8 mouse cellular contexts compared by ENCODE assay signal in the genomic region with DNA sequence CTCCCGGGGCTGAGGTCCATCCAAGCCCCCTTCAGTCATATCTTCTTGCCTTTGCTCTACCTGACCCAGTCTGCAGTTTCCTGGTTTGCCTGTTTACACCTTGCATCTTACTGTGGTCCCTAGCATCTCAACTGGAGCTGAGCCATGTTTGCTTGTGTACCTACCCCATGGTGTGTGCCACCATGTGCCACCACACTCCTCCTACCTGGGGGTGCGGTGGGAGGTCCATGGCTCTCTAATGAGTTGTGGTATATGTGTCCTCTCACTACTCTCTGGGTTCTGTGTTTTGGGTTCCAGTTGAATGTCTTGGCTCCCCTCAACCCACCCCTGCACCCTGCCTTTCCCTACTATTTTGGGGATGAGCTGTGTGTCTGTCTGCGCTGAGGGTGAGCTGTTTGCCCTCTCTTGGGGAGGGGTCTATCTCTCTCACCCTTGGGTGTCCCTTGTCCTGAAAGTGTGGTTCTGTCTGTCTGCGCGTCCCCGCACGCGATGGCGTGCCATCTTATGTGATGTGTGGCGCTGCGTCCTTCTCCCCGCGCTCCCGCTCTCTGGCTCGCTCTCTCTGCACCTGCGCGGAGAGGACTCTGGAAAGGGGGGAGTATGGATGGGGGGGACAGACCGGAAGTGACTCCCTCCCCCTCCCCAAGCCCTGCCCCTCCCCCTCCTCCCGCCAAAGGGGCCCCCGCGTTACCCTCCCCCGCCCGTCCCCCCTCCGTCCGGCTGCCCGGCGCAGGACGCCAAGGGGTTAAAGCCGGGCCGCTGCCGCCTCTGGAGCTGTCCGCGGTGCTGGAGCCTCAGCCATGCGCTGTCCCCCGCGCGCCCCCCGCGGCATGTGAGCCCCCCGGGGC. TPM values are rescaled to one million over a fixed set of nuclear protein-coding genes. Genes with fewer than 3 reads are reported as not detected.
A peak's percentile ranks its signal among the peaks of the same experiment; 100 is the strongest.
DNase-seq lines count a peak whose midpoint lies in the region; ATAC-seq and TF ChIP-seq lines count a peak whose summit lies in the region.

No protein-coding gene starts in this region.

- 0 out of 2 replicates have a peak, but pooled peaks have one; percentile 52 for ATAC-seq in intestine, embryonic 14.5 days (replicated peaks; ENCODE audit: low FRiP score, low TSS enrichment, low read depth)
- peak; percentile 69 for ATAC-seq in neural tube, embryonic 12.5 days (ENCODE audit: low FRiP score, low read depth)

- H3K4me3 ChIP-seq in intestine, embryonic 14.5 days (ENCODE audit: low read depth, low read length) = peak overlapping the region; percentile 31
- H3K4me3 ChIP-seq in neural tube, embryonic 12.5 days = peak overlapping the region; percentile 59
- H3K4me3 ChIP-seq in thymus, adult 2 months (ENCODE audit: control insufficient read depth, insufficient read depth, low read length) = no peak overlapping the region

- DNase-seq in layer of hippocampus, adult 11-12 months (ENCODE audit: low spot score) = peak; percentile 37
- no peak for DNase-seq in layer of hippocampus, postnatal 36 days
- DNase-seq in cerebellum, adult 18-20 months = peak; percentile 79 to 80
- peak; percentile 63 for DNase-seq in embryo, embryonic 9.5 days (ENCODE audit: extremely low spot score)
- no peak for DNase-seq in intestine, embryonic 14.5 days (ENCODE audit: low spot score)
- no peak for DNase-seq in thymus, adult 2 months
- DNase-seq in left cerebral cortex, adult 9 months (ENCODE audit: low spot score in 2 of 2) = no peak

- H3K9me3 ChIP-seq in intestine, embryonic 14.5 days (ENCODE audit: control insufficient read depth, low read length) = no peaks in the 10 kb centered on the region
- no peaks in the 10 kb centered on the region for H3K9me3 ChIP-seq in neural tube, embryonic 12.5 days

- WGBS in intestine, embryonic 14.5 days = 3% methylated on average over 28 of the region's 40 CpGs
- WGBS in neural tube, embryonic 12.5 days = 5% methylated on average over 30 of the region's 40 CpGs
- WGBS in thymus, adult 2 months = 8% methylated on average over 38 of the region's 40 CpGs

- H3K4me1 ChIP-seq in intestine, embryonic 14.5 days (replicated peaks; ENCODE audit: control insufficient read depth, insufficient read depth, low read length) = no peaks in the 10 kb centered on the region; the same call in 1 of the 2 replicates
- H3K4me1 ChIP-seq in neural tube, embryonic 12.5 days = peaks cover 22% of the 10 kb centered on the region
- no peaks in the 10 kb centered on the region for H3K4me1 ChIP-seq in thymus, adult 2 months (replicated peaks; ENCODE audit: control insufficient read depth, insufficient read depth, low read length)

- peaks cover 50% of the 10 kb centered on the region for H3K27me3 ChIP-seq in intestine, embryonic 14.5 days (replicated peaks; ENCODE audit: control insufficient read depth, insufficient read depth, low read length)
- peaks cover 76% of the 10 kb centered on the region for H3K27me3 ChIP-seq in neural tube, embryonic 12.5 days (replicated peaks)
- H3K27me3 ChIP-seq in thymus, adult 2 months (ENCODE audit: control insufficient read depth, insufficient read depth, low read length) = no peaks in the 10 kb centered on the region; the same call in 1 of the 2 replicates

- H3K27ac ChIP-seq in intestine, embryonic 14.5 days (ENCODE audit: low read depth) = no peak overlapping the region
- H3K27ac ChIP-seq in neural tube, embryonic 12.5 days = peak overlapping the region; percentile 66; the same call in 1 of the 2 replicates
- H3K27ac ChIP-seq in thymus, adult 2 months (ENCODE audit: control insufficient read depth, insufficient read depth, low read length) = no peak overlapping the region

- no peaks in the 10 kb centered on the region for H3K36me3 ChIP-seq in intestine, embryonic 14.5 days (ENCODE audit: control insufficient read depth, insufficient read depth, low read length)
- H3K36me3 ChIP-seq in neural tube, embryonic 12.5 days = 0 out of 2 replicates have a peak, but pooled peaks cover 6% of the 10 kb centered on the region
- no peaks in the 10 kb centered on the region for H3K36me3 ChIP-seq in thymus, adult 2 months (ENCODE audit: control insufficient read depth, insufficient read depth, low read length)

- no peak overlapping the region for H3K9ac ChIP-seq in intestine, embryonic 14.5 days (ENCODE audit: low read length)
- peak overlapping the region; percentile 75 for H3K9ac ChIP-seq in neural tube, embryonic 12.5 days

- no peak for TF ChIP-seq POLR2A in thymus, adult 2 months (IDR thresholded peaks at IDR 0.05; ENCODE audit: control insufficient read depth, extremely low read depth, insufficient read depth, low read length, poor library complexity)

- TF ChIP-seq CTCF in thymus, adult 2 months (IDR thresholded peaks at IDR 0.05; ENCODE audit: borderline replicate concordance, control insufficient read depth, extremely low read depth, insufficient read depth, low read length, poor library complexity) = no peak

- H3K4me2 ChIP-seq in intestine, embryonic 14.5 days (ENCODE audit: low read length) = peak overlapping the region; percentile 64
- peak overlapping the region; percentile 80 for H3K4me2 ChIP-seq in neural tube, embryonic 12.5 days (replicated peaks)

RNA-seq across cellular contexts. Expression of gene Shank1, which starts 25.2 kb away (rescaled TPM):
- total RNA-seq in layer of hippocampus, postnatal 36 days (2021) = 100 to 1,000 TPM; 588 to 654 TPM
- polyA plus RNA-seq in intestine, embryonic 14.5 days (2014; fragmentation: Nextera tagmentation; extraction: Ambion mirVana) = 3.0 and 3.3 TPM in 2 replicates
- polyA plus RNA-seq in neural tube, embryonic 12.5 days (2016; fragmentation: Nextera tagmentation; extraction: Ambion mirVana) = 12.6 and 14.4 TPM in 2 replicates
- 1.1 and 1.9 TPM in 2 replicates for polyA plus RNA-seq in thymus, adult 2 months (2012; rRNA removed)

RNA-seq across cellular contexts. Expression of gene Clec11a, which starts 28.6 kb away (rescaled TPM):
- total RNA-seq in layer of hippocampus, postnatal 36 days (2021) = 1 to 10 TPM; 2.9 to 3.8 TPM
- polyA plus RNA-seq in intestine, embryonic 14.5 days (2014; fragmentation: Nextera tagmentation; extraction: Ambion mirVana) = 5.4 and 6.3 TPM in 2 replicates
- 2.1 and 2.2 TPM in 2 replicates for polyA plus RNA-seq in neural tube, embryonic 12.5 days (2016; fragmentation: Nextera tagmentation; extraction: Ambion mirVana)
- 2.3 and 3.1 TPM in 2 replicates for polyA plus RNA-seq in thymus, adult 2 months (2012; rRNA removed)

RNA-seq across cellular contexts. Expression of gene Syt3, which starts 48.6 kb away (rescaled TPM):
- total RNA-seq in layer of hippocampus, postnatal 36 days (2021) = 10 to 100 TPM; 84.8 to 92.0 TPM
- polyA plus RNA-seq in intestine, embryonic 14.5 days (2014; fragmentation: Nextera tagmentation; extraction: Ambion mirVana) = 1.6 and 1.7 TPM in 2 replicates
- polyA plus RNA-seq in neural tube, embryonic 12.5 days (2016; fragmentation: Nextera tagmentation; extraction: Ambion mirVana) = 10.0 and 10.2 TPM in 2 replicates
- polyA plus RNA-seq in thymus, adult 2 months (2012; rRNA removed) = 2.5 and 2.7 TPM in 2 replicates

RNA-seq across cellular contexts. Expression of gene 1700008O03Rik, which starts 50.4 kb away (rescaled TPM):
- 1 to 10 TPM; 3.1 to 3.4 TPM for total RNA-seq in layer of hippocampus, postnatal 36 days (2021)
- polyA plus RNA-seq in intestine, embryonic 14.5 days (2014; fragmentation: Nextera tagmentation; extraction: Ambion mirVana) = 1.5 and 1.6 TPM in 2 replicates
- polyA plus RNA-seq in neural tube, embryonic 12.5 days (2016; fragmentation: Nextera tagmentation; extraction: Ambion mirVana) = 1.0 and 1.1 TPM in 2 replicates
- polyA plus RNA-seq in thymus, adult 2 months (2012; rRNA removed) = 1.8 and 2.1 TPM in 2 replicates

Comparison
In these comparisons a context has a peak if more than half of its experiments do, and no peak if none do; other contexts are left out.
1. DNase-seq: peak in layer of hippocampus, adult 11-12 months (single experiment), cerebellum, adult 18-20 months (2 of 2) and embryo, embryonic 9.5 days (single experiment); none in layer of hippocampus, postnatal 36 days (0 of 2), intestine, embryonic 14.5 days (single experiment), thymus, adult 2 months (single experiment) and left cerebral cortex, adult 9 months (0 of 2).